Mouse (Mus musculus) heart, postnatal 36 days (tissue): ENCODE data around the gene Ppp4r3a. TPM values are rescaled to one million over a fixed set of nuclear protein-coding genes. Genes with fewer than 3 reads are reported as not detected.
"Not testable (repeated sequence)": the region's sequence is repeated elsewhere in the genome, so short reads cannot be mapped to it uniquely, and the experiment has no call there.

Source experiments
- DNase-seq, 2 experiments: peaks; one replicate each; pipeline ENCODE4 v3.0.0; 2021 to 2022
- intact Hi-C: fragments of 180-260 bp; cut with DNase I; formaldehyde crosslinking; loops from one replicate; pipeline ENCODE4 v1.15.1; 2025
- total RNA-seq, 2 experiments: library from RNA; stranded (reverse); gene quantifications; 2 replicates each; pipeline ENCODE4 v1.2.3; 2021

Ppp4r3a gene
- total RNA-seq = 10 to 100 TPM; 21.7 to 26.6 TPM

- intact Hi-C loops = no loop called here
- peak; percentile 95 to 97 for DNase-seq
Measured at GRCm38 (mm10) chr12:101083076-101083838, at the start of gene Ppp4r3a. Gene Ppp4r3a (minus strand): TSS chr12:101083702.

DNA sequence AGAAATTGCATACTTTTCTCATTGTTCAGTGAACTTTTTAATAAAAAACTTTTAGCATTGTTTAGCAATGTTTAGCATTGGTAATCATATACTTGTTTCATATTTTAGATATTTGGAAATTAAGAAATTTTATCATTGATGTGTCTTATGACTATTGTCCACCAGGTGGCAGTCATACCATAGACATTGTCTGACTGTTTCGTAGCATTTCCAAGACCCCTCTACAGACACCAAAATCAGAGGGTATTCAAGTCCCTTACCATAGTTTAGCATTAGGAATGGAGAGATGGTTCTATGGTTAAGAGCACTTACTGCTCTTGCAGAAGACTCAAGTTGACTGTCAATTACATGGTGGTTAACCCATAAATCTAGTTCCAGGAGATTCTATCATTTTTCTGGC, 39.5 kb upstream of the Ppp4r3a start:
- DNase-seq = no peak
- intact Hi-C loops = loop anchor here (2.0 to 10.0 kb wide), 2 partner anchors 752 to 1262 kb away; no protein-coding TSS in a partner anchor

- intact Hi-C loops = loop anchor here (1.0 to 10.0 kb wide), 3 partner anchors 753 to 1263 kb away; partner anchors contain the start of gene Atxn3
- not testable (repeated sequence) for DNase-seq
Measured at GRCm38 (mm10) chr12:101122066-101122465, 38.6 kb upstream of the Ppp4r3a start.

- intact Hi-C loops, DNase-seq: not testable (repeated sequence)
Measured at GRCm38 (mm10) chr12:101109794-101110585, 26.5 kb upstream of the Ppp4r3a start.

DNA sequence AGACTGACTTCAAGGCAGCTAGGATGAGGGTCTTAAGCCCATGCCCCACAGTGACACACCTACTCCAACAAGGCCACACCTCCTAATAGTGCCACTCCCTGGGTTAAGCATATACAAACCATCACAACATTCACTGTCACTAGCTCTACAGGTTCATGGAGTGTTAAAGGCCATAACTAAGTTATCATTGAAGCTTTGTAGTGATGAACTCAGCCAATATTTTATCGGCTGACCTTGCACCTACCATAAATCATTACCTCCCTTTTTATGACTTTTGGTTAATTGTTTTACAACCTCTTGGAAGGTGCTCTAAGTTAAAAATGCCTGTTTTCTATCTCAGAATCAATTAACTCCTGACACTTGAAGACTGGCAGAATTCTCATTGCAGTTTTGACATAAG, 24.2 kb upstream of the Ppp4r3a start:
- intact Hi-C loops = no loop called here
- DNase-seq = no peak

DNA sequence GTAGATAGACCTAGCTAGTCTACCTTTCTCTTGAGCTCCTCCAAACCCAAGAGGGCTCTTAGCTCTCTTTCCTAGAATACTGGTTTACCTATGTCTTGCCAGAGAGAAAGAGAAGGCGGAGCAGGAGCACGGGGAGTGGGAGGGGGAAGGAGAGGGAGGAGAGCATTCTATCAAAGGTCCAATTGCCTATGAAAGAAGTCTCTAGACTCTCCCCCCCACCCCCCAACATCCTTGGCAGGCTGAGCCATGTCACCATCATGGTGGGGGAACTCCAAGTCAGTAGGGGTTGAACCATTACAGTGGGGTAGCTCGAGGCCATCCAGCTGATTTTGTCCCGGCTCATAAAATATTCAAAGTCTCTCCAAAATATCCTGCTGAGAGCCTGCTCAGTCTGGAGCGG, 22.1 kb upstream of the Ppp4r3a start:
- intact Hi-C loops = no loop called here
- DNase-seq = no peak

GRCm38 (mm10) chr12:101102648-101103047, 19.1 kb upstream of the Ppp4r3a start:
- peak in 1 of 2 experiments; percentile 27 for DNase-seq
- intact Hi-C loops = no loop called here

GRCm38 (mm10) chr12:101093678-101094077, 10.2 kb upstream of the Ppp4r3a start:
- intact Hi-C loops, DNase-seq: not testable (repeated sequence)

- DNase-seq = no peak
- intact Hi-C loops = no loop called here
Measured at GRCm38 (mm10) chr12:101089955-101090354, 6.5 kb upstream of the Ppp4r3a start.

DNA sequence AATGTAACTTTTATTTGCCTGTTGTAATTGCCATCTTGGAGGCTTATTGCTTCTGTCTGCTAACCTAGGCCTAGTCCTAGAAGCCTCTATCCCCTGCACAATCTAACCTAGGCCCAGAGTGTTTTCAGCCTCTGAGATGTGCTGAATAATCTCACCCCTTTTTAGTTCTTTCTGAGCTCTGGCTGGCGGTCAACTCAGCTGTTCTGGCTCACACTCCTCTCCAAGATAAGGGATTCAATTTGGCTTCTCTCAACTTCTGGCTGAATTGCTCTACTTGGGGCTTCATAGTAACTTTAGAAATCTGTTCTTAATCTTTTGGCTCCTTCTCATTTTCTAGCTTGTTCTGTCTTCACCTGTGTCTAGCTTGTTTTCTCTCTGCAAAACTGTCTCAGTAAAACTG, 3.9 kb upstream of the Ppp4r3a start:
- peak in 1 of 2 experiments; percentile 18 for DNase-seq
- intact Hi-C loops = no loop called here

- no peak for DNase-seq
- intact Hi-C loops = no loop called here
Measured at GRCm38 (mm10) chr12:101084881-101085666, 1.6 kb upstream of the Ppp4r3a start.

DNA sequence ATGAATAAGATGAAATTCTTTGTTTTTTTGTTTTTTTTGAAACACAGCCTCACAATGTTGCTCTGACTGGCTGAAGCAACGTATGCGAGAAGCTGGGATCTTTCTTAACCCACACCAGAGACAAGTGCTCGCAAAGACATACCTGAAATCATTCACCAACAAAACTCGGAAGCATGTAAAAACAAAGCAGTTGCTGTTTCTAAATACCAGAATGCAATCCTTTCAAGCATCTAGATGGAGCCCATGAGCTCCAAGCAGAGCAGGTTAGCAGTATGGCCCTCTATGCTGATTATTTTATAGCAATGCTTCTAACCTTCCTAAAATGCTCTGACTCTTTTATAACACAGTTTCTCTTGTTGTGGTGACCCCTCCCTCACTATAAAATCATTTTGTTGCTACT, 735 bp upstream of the Ppp4r3a start:
- intact Hi-C loops = no loop called here
- DNase-seq = no peak

DNA sequence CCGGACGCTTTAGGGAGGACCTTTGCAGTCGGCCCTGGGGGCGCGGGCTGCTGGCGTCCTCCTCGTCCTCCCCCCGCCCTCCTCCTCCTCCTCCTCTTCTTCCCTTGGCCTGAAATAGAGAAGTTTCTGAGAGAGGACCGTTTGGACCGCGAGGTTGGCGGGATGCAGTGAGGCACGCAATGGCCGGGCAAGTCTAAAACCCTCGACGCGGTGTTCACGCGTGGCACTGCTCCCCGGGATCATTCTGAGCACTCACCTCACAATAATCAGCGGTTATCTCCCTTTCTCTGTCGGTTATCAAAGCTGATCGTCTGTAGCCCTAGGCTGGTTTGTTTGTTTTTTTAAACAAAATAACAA, 315 bp upstream of the Ppp4r3a start:
- intact Hi-C loops = no loop called here
- no peak for DNase-seq

DNA sequence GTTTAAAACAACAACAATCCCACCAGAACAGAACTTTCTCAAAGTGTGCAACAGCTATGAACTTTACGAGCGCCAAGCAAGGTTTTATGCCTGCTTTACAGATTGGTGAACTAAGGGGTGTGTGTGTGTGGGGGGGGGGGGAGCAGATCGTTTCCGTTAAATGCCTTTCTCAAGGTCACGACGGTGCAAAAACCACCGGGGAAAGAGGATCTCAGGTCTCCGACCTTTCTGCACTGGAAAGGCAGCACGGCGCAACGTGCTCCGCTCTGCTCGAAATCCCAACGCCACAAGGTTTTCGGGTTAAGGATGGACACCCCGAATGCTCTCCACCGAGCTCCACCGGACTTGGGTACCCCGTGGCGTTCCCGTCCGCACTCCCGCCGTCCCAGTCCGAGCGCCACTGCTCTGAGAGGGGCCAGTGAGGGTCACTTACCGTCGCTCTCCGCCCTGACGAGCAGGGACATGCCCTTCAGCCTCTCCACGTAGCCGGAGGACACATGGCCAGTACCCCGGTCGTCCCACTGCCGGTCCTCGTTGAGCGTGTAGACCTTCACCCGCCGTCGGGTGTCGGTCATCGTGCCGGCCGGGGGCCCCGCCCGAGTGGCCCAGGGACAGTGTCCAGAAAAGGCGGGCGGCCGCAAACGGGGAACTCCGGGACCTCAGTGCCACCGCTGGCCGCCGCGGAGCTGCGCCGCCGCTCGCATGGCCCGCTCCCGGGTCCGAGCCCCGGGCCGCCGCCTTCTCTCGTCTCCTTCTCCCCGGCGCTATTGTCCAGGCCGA, 1.0 kb downstream of the Ppp4r3a start:
- intact Hi-C loops = no loop called here
- DNase-seq = peak; percentile 52 to 59

DNA sequence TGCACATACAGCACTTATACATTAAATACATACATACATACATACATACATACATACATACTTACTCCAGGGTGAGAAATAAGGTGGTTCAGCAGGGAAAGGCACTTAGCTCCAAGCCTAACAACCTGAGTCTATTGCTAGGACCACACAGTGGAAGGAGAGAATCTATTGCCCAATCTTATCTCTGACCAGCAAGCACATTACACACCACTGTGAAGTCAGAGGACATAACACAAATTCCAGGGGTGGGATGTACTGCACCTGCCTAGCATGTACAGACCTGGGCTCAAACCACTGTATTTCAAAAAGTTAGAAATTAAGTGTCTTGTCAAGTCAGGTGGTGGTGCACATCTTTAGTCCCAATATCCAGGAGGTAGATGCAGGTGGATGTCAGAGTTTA, 5.5 kb downstream of the Ppp4r3a start:
- intact Hi-C loops = no loop called here
- DNase-seq = no peak

GRCm38 (mm10) chr12:101075433-101075832, 8.1 kb downstream of the Ppp4r3a start:
- DNase-seq = no peak
- intact Hi-C loops = no loop called here

- intact Hi-C loops = no loop called here
- no peak for DNase-seq
Measured at GRCm38 (mm10) chr12:101074821-101075429, 8.6 kb downstream of the Ppp4r3a start.

DNA sequence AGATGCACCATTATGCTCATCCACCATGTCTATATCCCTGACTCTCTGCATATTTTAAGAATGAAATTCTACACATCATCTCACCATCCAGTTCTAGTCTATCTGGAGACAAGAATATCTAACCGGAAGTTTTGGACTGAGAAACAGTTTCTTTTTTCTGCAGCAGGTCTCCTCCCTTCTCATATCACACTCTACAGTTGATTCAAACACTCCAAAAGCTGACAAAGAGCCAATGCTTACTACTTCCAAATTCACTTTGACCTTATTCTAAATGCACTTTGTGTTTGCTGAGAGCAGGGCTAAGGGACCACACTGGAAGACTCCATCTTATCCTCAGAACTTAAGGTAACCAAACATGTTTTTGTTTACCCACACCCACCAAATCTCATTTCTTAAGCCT, 13.7 kb downstream of the Ppp4r3a start:
- DNase-seq = no peak

GRCm38 (mm10) chr12:101066329-101066728, 17.2 kb downstream of the Ppp4r3a start:
- no peak for DNase-seq
- intact Hi-C loops = no loop called here

More for the DNA sequence above, 13.7 kb downstream of the Ppp4r3a start:
- intact Hi-C loops = no loop called here

DNA sequence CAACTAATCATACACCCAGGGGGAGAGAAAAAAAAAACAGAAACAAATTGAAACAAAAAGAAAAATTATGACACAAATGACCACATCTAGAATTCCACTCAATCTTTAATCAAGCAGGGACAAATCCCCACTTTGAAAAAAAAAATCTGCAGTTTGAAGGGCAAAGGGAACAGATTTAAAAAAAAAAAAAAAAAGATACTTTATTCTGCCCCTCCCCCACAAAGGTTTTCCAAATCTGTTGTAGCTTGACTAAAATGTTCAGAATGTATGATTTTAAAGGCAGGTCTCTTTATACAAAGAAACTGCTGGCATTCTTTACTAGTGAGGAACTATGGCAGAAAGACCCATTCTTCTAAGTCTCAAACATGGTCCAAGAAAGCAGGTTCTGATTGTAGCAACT, 43.5 kb downstream of the Ppp4r3a start:
- intact Hi-C loops = no loop called here
- no peak for DNase-seq
